Mouse (Mus musculus): ENCODE results near the gene Kdm6b.

Kdm6b gene

GRCm38 (mm10) chr11:69389531-69390399 lies 23.7 kb downstream of the Kdm6b start:
- WGBS: 34% methylated on average over 14 of the region's 14 CpGs

GRCm38 (mm10) chr11:69388680-69389079 lies 24.8 kb downstream of the Kdm6b start:
- 86% methylated on average over 4 of the region's 4 CpGs for WGBS

- WGBS: 66% methylated on average over 7 of the region's 7 CpGs
Observed at GRCm38 (mm10) chr11:69386758-69387157, 26.7 kb downstream of the Kdm6b start.

GRCm38 (mm10) chr11:69384979-69385378 lies 28.5 kb downstream of the Kdm6b start:
- WGBS: 77% methylated on average over 6 of the region's 6 CpGs

- 64% methylated on average over 10 of the region's 10 CpGs for WGBS
Observed at GRCm38 (mm10) chr11:69382478-69383105, 30.9 kb downstream of the Kdm6b start.

- 75% methylated on average over 6 of the region's 6 CpGs for WGBS
Observed at GRCm38 (mm10) chr11:69381356-69381755, 32.1 kb downstream of the Kdm6b start.

GRCm38 (mm10) chr11:69379600-69379999 lies 33.9 kb downstream of the Kdm6b start:
- 82% methylated on average over 3 of the region's 3 CpGs for WGBS

- WGBS: 72% methylated on average over 3 of the region's 3 CpGs
Observed at GRCm38 (mm10) chr11:69377766-69378165, 35.7 kb downstream of the Kdm6b start.

GRCm38 (mm10) chr11:69375646-69376045 lies 37.8 kb downstream of the Kdm6b start:
- WGBS: 82% methylated on average over 4 of the region's 4 CpGs

- 94% methylated on average over 16 of the region's 16 CpGs for WGBS
Observed at GRCm38 (mm10) chr11:69373223-69373965, 40.1 kb downstream of the Kdm6b start.

GRCm38 (mm10) chr11:69372780-69373170 lies 40.7 kb downstream of the Kdm6b start:
- 61% methylated on average over 3 of the region's 3 CpGs for WGBS

GRCm38 (mm10) chr11:69372056-69372779 lies 41.3 kb downstream of the Kdm6b start:
- 32% methylated on average over 12 of the region's 12 CpGs for WGBS

GRCm38 (mm10) chr11:69371601-69372000 lies 41.9 kb downstream of the Kdm6b start:
- 39% methylated on average over 12 of the region's 12 CpGs for WGBS

GRCm38 (mm10) chr11:69370817-69371215 lies 42.7 kb downstream of the Kdm6b start:
- 40% methylated on average over 9 of the region's 9 CpGs for WGBS

- 27% methylated on average over 2 of the region's 2 CpGs for WGBS
Observed at GRCm38 (mm10) chr11:69369990-69370816, 43.3 kb downstream of the Kdm6b start.

- WGBS: 2% methylated on average over 27 of the region's 34 CpGs
Observed at GRCm38 (mm10) chr11:69369215-69369989, 44.1 kb downstream of the Kdm6b start, which contains the start of gene Chd3. Gene Chd3, minus strand, starts transcription at chr11:69369406.

- WGBS: 1% methylated on average over 86 of the region's 106 CpGs
Observed at GRCm38 (mm10) chr11:69368356-69369214, 44.9 kb downstream of the Kdm6b start.

GRCm38 (mm10) chr11:69367616-69368355 lies 45.7 kb downstream of the Kdm6b start:
- WGBS: 1% methylated on average over 22 of the region's 22 CpGs
